Mouse (Mus musculus): ENCODE results near the gene Wipf1.

- TF ChIP-seq CTCF (IDR thresholded peaks at IDR 0.05; ENCODE audit: low read depth), result no peak
- no peak for TF ChIP-seq EP300 (IDR thresholded peaks at IDR 0.05; ENCODE audit: low read depth)
Observed at GRCm38 (mm10) chr2:73470146-73470630, 59.3 kb downstream of the Wipf1 start.

Measured in heart, postnatal 0 days (tissue).